Mouse (Mus musculus) ES-E14 (cell line): ENCODE data around the gene Jam3. TPM values are rescaled to one million over a fixed set of nuclear protein-coding genes. Genes with fewer than 3 reads are reported as not detected.

Source experiments
- DNase-seq: peaks from one replicate; pipeline ENCODE4 v3.0.0-alpha.2; 2013; ENCODE audit warnings: low read depth, low spot score
- H3K27ac ChIP-seq: 2 replicates; pipeline ENCODE4 v1.5.1; 2012; ENCODE audit warnings: low read depth, mild to moderate bottlenecking, low read length, moderate library complexity, mixed read lengths; ENCODE audit not compliant: poor library complexity, insufficient read depth, severe bottlenecking
- H3K36me3 ChIP-seq: 2 replicates; pipeline ENCODE4 v1.6.1; 2012; ENCODE audit warnings: mild to moderate bottlenecking, low read length, moderate library complexity, mixed read lengths; ENCODE audit not compliant: control insufficient read depth, poor library complexity, insufficient read depth, severe bottlenecking
- H3K4me1 ChIP-seq, 2 experiments: fragments of 150-350 bp in 1 of 2; sonication (generic) in 1 of 2; 2 replicates each; pipeline ENCODE4 v1.6.1; 2012; ENCODE audit warnings: low read length in 2 of 2, mild to moderate bottlenecking in 1 of 2, mixed read lengths in 1 of 2; ENCODE audit not compliant: control insufficient read depth in 2 of 2, insufficient read depth in 2 of 2, poor library complexity in 1 of 2
- H3K4me3 ChIP-seq, 2 experiments: fragments of 150-350 bp in 1 of 2; sonication (generic) in 1 of 2; 2 replicates each; pipeline ENCODE4 v1.5.1; 2012; ENCODE audit warnings: low read length in 2 of 2, low read depth in 1 of 2, mild to moderate bottlenecking in 1 of 2, mixed read lengths in 1 of 2; ENCODE audit not compliant: insufficient read depth in 1 of 2, poor library complexity in 1 of 2, severe bottlenecking in 1 of 2
- H3K9ac ChIP-seq: 2 replicates; pipeline ENCODE4 v1.6.1; 2012; ENCODE audit warnings: low read depth, mild to moderate bottlenecking, low read length, mixed read lengths; ENCODE audit not compliant: poor library complexity, insufficient read depth, severe bottlenecking
- H3K9me3 ChIP-seq: fragments of 150-350 bp; sonication (generic); 2 replicates; pipeline ENCODE4 v1.6.1; 2012; ENCODE audit warnings: low read depth, mild to moderate bottlenecking, low read length; ENCODE audit not compliant: control insufficient read depth, insufficient read depth
- CHD2 ChIP-seq: IDR thresholded peaks from 2 replicates; pipeline ENCODE4 v1.6.1; 2014; ENCODE audit warnings: mild to moderate bottlenecking, low read depth, low read length, inconsistent platforms
- HCFC1 ChIP-seq: IDR thresholded peaks from 2 replicates; pipeline ENCODE4 v1.6.1; 2012; ENCODE audit warnings: low read length, inconsistent platforms, borderline replicate concordance; ENCODE audit not compliant: insufficient read depth
- MAFK ChIP-seq: IDR thresholded peaks from 2 replicates; pipeline ENCODE4 v1.6.1; 2014; ENCODE audit warnings: mild to moderate bottlenecking, low read depth, low read length, inconsistent platforms; ENCODE audit not compliant: insufficient read depth
- ZC3H11A ChIP-seq: IDR thresholded peaks from 2 replicates; pipeline ENCODE4 v1.6.1; 2012; ENCODE audit warnings: low read depth, mild to moderate bottlenecking, inconsistent platforms, low read length, borderline replicate concordance
- ZNF384 ChIP-seq: IDR thresholded peaks from 2 replicates; pipeline ENCODE4 v1.6.1; 2012; ENCODE audit warnings: low read depth, low read length, inconsistent platforms
- in situ Hi-C, 2 experiments: fragments of 600-800 bp; cut with MboI; formaldehyde crosslinking; loops; one replicate each; pipeline ENCODE4 v1.15.1; 2025; ENCODE audit warnings: low sequenced_read_pairs in 2 of 2, inconsistent platforms in 1 of 2; ENCODE audit not compliant: unreplicated experiment in 2 of 2
- total RNA-seq: library from RNA; depleted of rRNA; stranded (reverse); fragments of 300-350 nt; gene quantifications from 2 replicates; pipeline ENCODE4 v1.2.3, GENCODE M21; 2012

Jam3 gene
- total RNA-seq, 1 experiment = 29.7 TPM

DNA sequence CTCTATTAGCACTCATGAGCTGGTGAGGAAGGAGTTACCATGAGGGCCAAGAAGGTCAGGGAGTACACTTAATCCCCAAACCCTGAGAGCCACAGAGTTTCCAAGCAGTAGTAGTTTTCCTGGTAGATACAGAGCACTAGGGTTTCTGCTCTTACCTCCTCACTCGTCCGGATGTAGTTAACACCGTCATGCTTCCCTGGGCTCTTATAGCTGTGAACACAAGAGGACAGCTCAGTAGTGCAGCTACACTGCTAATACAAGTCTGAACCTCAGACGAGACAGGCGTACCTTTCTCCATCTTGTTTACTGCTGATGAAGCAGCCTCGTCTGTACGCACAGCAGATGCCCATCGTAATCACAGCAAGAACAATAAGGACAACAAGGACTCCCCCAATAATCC is 56.7 kb downstream of the Jam3 start:
- in situ Hi-C loops = no loop called here
- Histone ChIP-seq H3K4me3 (no peak overlapping the region), H3K4me1 (0 out of 4 replicates have a peak, but pooled peaks cover 0 to 2% of the 10 kb centered on the region in 2 experiments), H3K36me3 (peaks cover 33% of the 10 kb centered on the region), H3K9ac (no peak overlapping the region), H3K9me3 (no peaks in the 10 kb centered on the region), H3K27ac (no peak overlapping the region)
- TF ChIP-seq ZC3H11A = no peak
- TF ChIP-seq ZNF384 = no peak
- TF ChIP-seq CHD2 = no peak
- TF ChIP-seq HCFC1 = no peak
- no peak for TF ChIP-seq MAFK
- no peak for DNase-seq

DNA sequence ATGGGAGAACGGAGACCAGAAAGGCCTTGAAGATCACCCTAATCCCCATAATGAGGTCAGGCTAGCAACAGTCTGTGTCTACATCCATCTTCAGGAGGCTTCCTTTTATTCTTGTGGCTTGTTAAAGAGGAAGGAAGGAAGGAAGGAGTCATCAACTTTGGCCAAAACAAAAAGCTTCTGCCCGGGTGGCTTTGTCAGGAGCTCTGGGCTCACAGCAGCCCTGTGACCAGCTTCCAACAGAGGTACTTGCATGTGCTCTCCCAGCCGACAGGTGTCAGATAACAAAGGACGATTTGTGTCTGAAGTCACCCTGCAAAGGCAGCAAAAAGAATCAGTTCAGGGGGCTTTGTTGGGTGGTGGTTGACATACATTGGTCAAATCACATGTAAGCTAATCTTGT is 57.1 kb downstream of the Jam3 start:
- Histone ChIP-seq H3K9me3 (no peaks in the 10 kb centered on the region), H3K27ac (no peak overlapping the region), H3K4me1 (0 out of 4 replicates have a peak, but pooled peaks cover 0 to 2% of the 10 kb centered on the region in 2 experiments), H3K36me3 (peaks cover 34% of the 10 kb centered on the region), H3K9ac (no peak overlapping the region), H3K4me3 (no peak overlapping the region)
- TF ChIP-seq ZNF384 (no peak), HCFC1 (no peak), ZC3H11A (no peak), MAFK (no peak), CHD2 (no peak)
- in situ Hi-C loops = no loop called here
- no peak for DNase-seq

GRCm38 (mm10) chr9:27092916-27093315 is 62.3 kb downstream of the Jam3 start:
- no peak overlapping the region for H3K9ac ChIP-seq
- no peak for TF ChIP-seq ZNF384
- no peak for TF ChIP-seq ZC3H11A
- TF ChIP-seq MAFK = no peak
- no peak for TF ChIP-seq HCFC1
- TF ChIP-seq CHD2 = no peak
- DNase-seq = no peak
- in situ Hi-C loops = no loop called here
- H3K9me3 ChIP-seq = no peaks in the 10 kb centered on the region
- no peak overlapping the region for H3K27ac ChIP-seq
- H3K36me3 ChIP-seq = peaks cover 51% of the 10 kb centered on the region
- H3K4me1 ChIP-seq = 0 out of 4 replicates have a peak, but pooled peaks cover 0 to 1% of the 10 kb centered on the region in 2 experiments
- no peak overlapping the region for H3K4me3 ChIP-seq

- H3K36me3 ChIP-seq = peaks cover 59% of the 10 kb centered on the region
- no peaks in the 10 kb centered on the region for H3K4me1 ChIP-seq
- no peaks in the 10 kb centered on the region for H3K9me3 ChIP-seq
- in situ Hi-C loops = no loop called here
- no peak overlapping the region for H3K4me3 ChIP-seq
- no peak overlapping the region for H3K9ac ChIP-seq
- TF ChIP-seq ZNF384 = no peak
- TF ChIP-seq HCFC1 = no peak
- TF ChIP-seq CHD2 = no peak
- TF ChIP-seq MAFK = no peak
- no peak for TF ChIP-seq ZC3H11A
- H3K27ac ChIP-seq = no peak overlapping the region
- DNase-seq = no peak
These were observed 64.1 kb downstream of the Jam3 start for GRCm38 (mm10) chr9:27090801-27091775.
